In genomic region chr10:91293226-91293625, GRCm38 (mm10) we compare ENCODE assay signal across 29 mouse cellular contexts.
DNase-seq lines count a peak whose midpoint lies in the region; ATAC-seq and TF ChIP-seq lines count a peak whose summit lies in the region.
"Had no signal": no experiment of that assay in that cellular context is flagged by ENCODE, and none has a peak within 500 bp of the region (broad histone marks: within the 10 kb centered on the region; RNA-seq: fewer than 3 reads in every experiment).

No protein-coding gene starts in this region.

- no peak for DNase-seq in kidney, adult 2 months
- DNase-seq in kidney, adult 11 months = no peak
- no peak for DNase-seq in liver, postnatal 0 days
- DNase-seq in liver (no peak), ZHBTc4 (ENCODE audit: low read depth, low spot score) (peak; percentile 36)
- peak; percentile 26 for DNase-seq in thymus, postnatal 4 days
- no peak for DNase-seq in thymus, postnatal 0 days (ENCODE audit: low spot score)
- DNase-seq: adrenal gland, adult 2 months; adrenal gland, postnatal 25 days; cerebellum, adult 11-12 months; cerebellum, adult 8-10 months; cerebellum, postnatal 36 days; embryo, embryonic 11 days; gastrocnemius, adult 2 months; gastrocnemius, postnatal 14 days; heart, adult 11 months; heart, postnatal 10 days; heart, postnatal 36 days had no signal

- H3K9ac ChIP-seq in liver, postnatal 0 days (replicated peaks) = no peak overlapping the region
- no peak overlapping the region for H3K9ac ChIP-seq in forebrain, embryonic 13.5 days
- H3K9ac ChIP-seq: embryonic facial prominence, embryonic 13.5 days; forebrain, embryonic 12.5 days; heart, embryonic 15.5 days; hindbrain, embryonic 13.5 days had no signal

- 91% methylated on average over 6 of the region's 6 CpGs for WGBS in kidney, adult 2 months
- WGBS in liver, postnatal 0 days (ENCODE audit: insufficient replicate concordance) = 82% methylated on average over 6 of the region's 6 CpGs
- 90% methylated on average over 6 of the region's 6 CpGs for WGBS in forebrain, embryonic 13.5 days

- H3K27me3 ChIP-seq in kidney, adult 2 months (replicated peaks; ENCODE audit: control insufficient read depth, insufficient read depth, low read length) = no peaks in the 10 kb centered on the region
- H3K27me3 ChIP-seq in liver, postnatal 0 days (ENCODE audit: insufficient read depth, low read length) = no peaks in the 10 kb centered on the region
- H3K27me3 ChIP-seq in forebrain, embryonic 13.5 days = no peaks in the 10 kb centered on the region
- H3K27me3 ChIP-seq: forebrain, embryonic 12.5 days; heart, embryonic 15.5 days; hindbrain, embryonic 13.5 days had no signal

- TF ChIP-seq CTCF in kidney, adult 2 months (conservative IDR thresholded peaks at IDR 0.05; ENCODE audit: insufficient read depth, insufficient read length, low read depth, low read length) = 0 out of 2 replicates have a peak, but pooled peaks have one; percentile 11
- 0 out of 2 replicates have a peak, but pooled peaks have one; percentile 15 for TF ChIP-seq CTCF in liver, postnatal 0 days (IDR thresholded peaks at IDR 0.05; ENCODE audit: low read depth)

- H3K4me1 ChIP-seq in kidney, adult 2 months (ENCODE audit: control insufficient read depth, insufficient read depth, low read length) = no peaks in the 10 kb centered on the region
- no peaks in the 10 kb centered on the region for H3K4me1 ChIP-seq in liver, postnatal 0 days (ENCODE audit: insufficient read depth)
- H3K4me1 ChIP-seq in forebrain, embryonic 13.5 days = 0 out of 2 replicates have a peak, but pooled peaks cover 3% of the 10 kb centered on the region
- H3K4me1 ChIP-seq: embryonic facial prominence, embryonic 10.5 days; embryonic facial prominence, embryonic 13.5 days; forebrain, embryonic 12.5 days; heart, embryonic 15.5 days; hindbrain, embryonic 10.5 days had no signal

- no peak overlapping the region for H3K27ac ChIP-seq in kidney, adult 2 months (ENCODE audit: insufficient read depth, low read depth, low read length)
- H3K27ac ChIP-seq in liver, postnatal 0 days (ENCODE audit: low read depth) = no peak overlapping the region
- H3K27ac ChIP-seq in forebrain, embryonic 13.5 days = no peak overlapping the region
- H3K27ac ChIP-seq: embryonic facial prominence, embryonic 10.5 days; embryonic facial prominence, embryonic 13.5 days; forebrain, embryonic 12.5 days; gastrocnemius, adult 2 months; heart, embryonic 15.5 days; hindbrain, embryonic 10.5 days; hindbrain, embryonic 13.5 days had no signal

- H3K4me3 ChIP-seq in kidney, adult 2 months (ENCODE audit: insufficient read depth, low read depth, low read length) = no peak overlapping the region
- H3K4me3 ChIP-seq in liver, postnatal 0 days (ENCODE audit: low read depth, low read length) = no peak overlapping the region
- no peak overlapping the region for H3K4me3 ChIP-seq in forebrain, embryonic 13.5 days
- H3K4me3 ChIP-seq: embryonic facial prominence, embryonic 10.5 days; embryonic facial prominence, embryonic 13.5 days; erythroblast, embryonic 14.5 days; forebrain, embryonic 12.5 days; gastrocnemius, adult 2 months; heart, embryonic 15.5 days; hindbrain, embryonic 10.5 days; hindbrain, embryonic 13.5 days had no signal

- no peak for ATAC-seq in liver, postnatal 0 days
- no peak for ATAC-seq in forebrain, embryonic 13.5 days
- ATAC-seq: forebrain, embryonic 16.5 days; hindbrain, embryonic 16.5 days had no signal

- H3K36me3 ChIP-seq in kidney, adult 2 months (ENCODE audit: control insufficient read depth, insufficient read depth, low read length) = no peaks in the 10 kb centered on the region
- H3K36me3 ChIP-seq in liver, postnatal 0 days (replicated peaks; ENCODE audit: insufficient read depth, low read length) = no peaks in the 10 kb centered on the region
- H3K36me3 ChIP-seq in forebrain, embryonic 13.5 days (ENCODE audit: poor library complexity, severe bottlenecking) = no peaks in the 10 kb centered on the region
- H3K36me3 ChIP-seq: embryonic facial prominence, embryonic 10.5 days; embryonic facial prominence, embryonic 13.5 days; forebrain, embryonic 12.5 days; heart, embryonic 15.5 days; hindbrain, embryonic 10.5 days; hindbrain, embryonic 13.5 days had no signal

- no peaks in the 10 kb centered on the region for H3K9me3 ChIP-seq in liver, postnatal 0 days (ENCODE audit: low read length)
- H3K9me3 ChIP-seq in forebrain, embryonic 13.5 days (replicated peaks) = no peaks in the 10 kb centered on the region
- H3K9me3 ChIP-seq: embryonic facial prominence, embryonic 10.5 days; embryonic facial prominence, embryonic 13.5 days; forebrain, embryonic 12.5 days; heart, embryonic 15.5 days; hindbrain, embryonic 10.5 days; hindbrain, embryonic 13.5 days had no signal

- H3K4me2 ChIP-seq in liver, postnatal 0 days (ENCODE audit: low read depth, low read length) = no peak overlapping the region
- no peak overlapping the region for H3K4me2 ChIP-seq in forebrain, embryonic 13.5 days
- H3K4me2 ChIP-seq: embryonic facial prominence, embryonic 13.5 days; forebrain, embryonic 12.5 days; heart, embryonic 11.5 days; heart, embryonic 15.5 days; hindbrain, embryonic 13.5 days had no signal

- TF ChIP-seq POLR2A in kidney, adult 2 months (IDR thresholded peaks at IDR 0.05; ENCODE audit: low read depth, low read length) = no peak

- no peak for TF ChIP-seq EP300 in liver, postnatal 0 days (IDR thresholded peaks at IDR 0.05; ENCODE audit: low read depth)

Comparison
In these comparisons a context has a peak if more than half of its experiments do, and no peak if none do; other contexts are left out.
1. DNase-seq: peak in thymus, postnatal 4 days (single experiment) and ZHBTc4 (single experiment); none in kidney, adult 2 months (single experiment), kidney, adult 11 months (single experiment), liver, postnatal 0 days (single experiment), liver (single experiment) and thymus, postnatal 0 days (single experiment).